Mouse (Mus musculus) heart, embryonic 10.5 days (tissue): ENCODE data around the gene Rsph4a. TPM values are rescaled to one million over a fixed set of nuclear protein-coding genes. Genes with fewer than 3 reads are reported as not detected.
"Not testable (repeated sequence)": the region's sequence is repeated elsewhere in the genome, so short reads cannot be mapped to it uniquely, and the experiment has no call there.

Source experiments
- DNase-seq: peaks from one replicate; pipeline ENCODE4 v3.0.0-alpha.2; 2017; ENCODE audit warnings: low spot score
- H3K27ac ChIP-seq: fragments of 300-500 bp; sonication (generic); 2 replicates; pipeline ENCODE4 v1.5.1; 2016; ENCODE audit warnings: mild to moderate bottlenecking
- H3K27me3 ChIP-seq: fragments of 300-500 bp; sonication (generic); 2 replicates; pipeline ENCODE4 v1.6.1; 2016; ENCODE audit warnings: mild to moderate bottlenecking; ENCODE audit not compliant: poor library complexity, insufficient read depth, severe bottlenecking
- H3K36me3 ChIP-seq: fragments of 300-500 bp; sonication (generic); 2 replicates; pipeline ENCODE4 v1.6.1; 2016; ENCODE audit warnings: mild to moderate bottlenecking, moderate library complexity
- H3K4me1 ChIP-seq: fragments of 300-500 bp; sonication (generic); 2 replicates; pipeline ENCODE4 v1.6.1; 2016; ENCODE audit warnings: mild to moderate bottlenecking
- H3K4me3 ChIP-seq: fragments of 300-500 bp; sonication (generic); 2 replicates; pipeline ENCODE4 v1.5.1; 2016; ENCODE audit warnings: mild to moderate bottlenecking, moderate library complexity
- H3K9me3 ChIP-seq: fragments of 300-500 bp; sonication (generic); 2 replicates; pipeline ENCODE4 v1.6.1; 2016; ENCODE audit warnings: mild to moderate bottlenecking, moderate library complexity
- WGBS: fragments of 180-500 bp; shearing (Covaris S2); methylation state at CpG from one replicate; pipeline ENCODE4 v1.1.7; 2016; 5-methylcytosine and 5-hydroxymethylcytosine counted together
- polyA plus RNA-seq: library from polyadenylated mRNA; unstranded; fragments of >200 nt; fragmentation: Nextera tagmentation; extraction: Ambion mirVana; gene quantifications from 2 replicates; pipeline ENCODE4 v1.2.1, GENCODE M21; 2016

Rsph4a gene
- polyA plus RNA-seq = not detected in 2 replicates

- 8% methylated on average over 17 of the region's 17 CpGs for WGBS
- H3K4me1 ChIP-seq = no peaks in the 10 kb centered on the region
- peak; percentile 78 for DNase-seq
Measured at GRCm38 (mm10) chr10:33904530-33905481, at the start of gene Rsph4a. TSS of gene Rsph4a (plus strand) at chr10:33905111.

GRCm38 (mm10) chr10:33857421-33857820 is 47.5 kb upstream of the Rsph4a start, which contains the start of gene Sult3a1:
TSS of gene Sult3a1 (plus strand) at chr10:33857721.
- no peaks in the 10 kb centered on the region for H3K9me3 ChIP-seq
- no peaks in the 10 kb centered on the region for H3K27me3 ChIP-seq
- H3K4me1 ChIP-seq = no peaks in the 10 kb centered on the region
- H3K36me3 ChIP-seq = no peaks in the 10 kb centered on the region
- H3K27ac ChIP-seq = no peak within 1 kb of the TSS
- no peak within 1 kb of the TSS for H3K4me3 ChIP-seq
- no peak for DNase-seq

More at GRCm38 (mm10) chr10:33904530-33905481, at the start of gene Rsph4a:
- peak within 1 kb of the TSS; percentile 61 for H3K4me3 ChIP-seq
- H3K27ac ChIP-seq = no peak within 1 kb of the TSS
- H3K27me3 ChIP-seq = no peaks in the 10 kb centered on the region
- H3K9me3 ChIP-seq = no peaks in the 10 kb centered on the region
- H3K36me3 ChIP-seq = no peaks in the 10 kb centered on the region

GRCm38 (mm10) chr10:33865994-33866393 is 38.9 kb upstream of the Rsph4a start:
- WGBS = 73% methylated on average over 2 of the region's 2 CpGs
- H3K36me3 ChIP-seq = no peaks in the 10 kb centered on the region

GRCm38 (mm10) chr10:33870441-33870840 is 34.5 kb upstream of the Rsph4a start:
- Histone ChIP-seq H3K27ac (no peak overlapping the region), H3K27me3 (no peaks in the 10 kb centered on the region), H3K4me3 (no peak overlapping the region), H3K4me1 (no peaks in the 10 kb centered on the region), H3K36me3 (no peaks in the 10 kb centered on the region), H3K9me3 (peaks cover 3% of the 10 kb centered on the region; the same call in 1 of the 2 replicates)
- DNase-seq = no peak
- 22% methylated on average over 1 of the region's 1 CpGs for WGBS

More at GRCm38 (mm10) chr10:33865994-33866393, 38.9 kb upstream of the Rsph4a start:
- no peaks in the 10 kb centered on the region; the same call in 1 of the 2 replicates for H3K9me3 ChIP-seq
- no peak overlapping the region for H3K4me3 ChIP-seq
- no peaks in the 10 kb centered on the region for H3K4me1 ChIP-seq
- no peak for DNase-seq
- no peaks in the 10 kb centered on the region for H3K27me3 ChIP-seq
- H3K27ac ChIP-seq = no peak overlapping the region

DNA sequence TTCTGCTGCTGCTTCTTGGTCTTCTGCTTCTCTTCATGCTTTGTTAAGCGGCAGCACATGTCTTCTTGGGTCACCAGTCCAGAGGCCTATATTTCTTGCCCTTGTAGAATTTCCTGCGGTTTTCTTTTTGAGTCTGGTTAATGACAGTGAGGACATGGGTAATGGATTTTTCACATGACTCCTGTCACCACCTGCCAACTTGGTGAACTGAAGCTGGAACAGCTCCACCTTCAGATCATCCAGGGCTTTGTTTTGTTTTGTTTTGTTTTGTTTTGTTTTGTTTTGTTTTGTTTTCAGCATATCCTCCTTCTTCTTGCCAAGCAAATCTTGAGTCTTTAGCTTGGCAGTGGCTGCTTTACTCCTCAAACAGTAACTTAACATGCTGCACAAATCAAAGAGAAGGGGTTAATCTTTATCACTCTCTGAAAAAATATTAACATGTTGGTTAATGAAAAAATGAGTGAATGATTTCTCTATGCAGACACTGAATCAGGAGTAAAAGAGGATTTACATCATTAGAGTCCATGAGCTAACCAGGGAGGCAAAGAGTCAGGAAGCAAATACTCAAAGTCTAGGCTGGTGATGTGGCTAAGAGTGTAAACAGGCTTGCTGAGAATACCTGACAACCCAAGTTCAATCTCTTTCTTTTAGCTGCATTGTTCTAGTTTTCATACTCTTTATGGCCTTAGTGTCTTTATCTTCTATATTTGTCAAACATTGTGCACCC is 32.1 kb upstream of the Rsph4a start:
- Histone ChIP-seq H3K27me3 (no peaks in the 10 kb centered on the region), H3K27ac (no peak overlapping the region), H3K36me3 (no peaks in the 10 kb centered on the region), H3K4me3 (no peak overlapping the region), H3K4me1 (no peaks in the 10 kb centered on the region), H3K9me3 (peaks cover 3% of the 10 kb centered on the region; the same call in 1 of the 2 replicates)
- no peak for DNase-seq
- 83% methylated on average over 2 of the region's 2 CpGs for WGBS

- WGBS = 80% methylated on average over 2 of the region's 2 CpGs
- H3K27ac ChIP-seq, H3K36me3 ChIP-seq, DNase-seq, H3K4me3 ChIP-seq, H3K27me3 ChIP-seq, H3K4me1 ChIP-seq, H3K9me3 ChIP-seq: not testable (repeated sequence)
Measured at GRCm38 (mm10) chr10:33882411-33882810, 22.5 kb upstream of the Rsph4a start.

- H3K9me3 ChIP-seq, H3K27me3 ChIP-seq, H3K4me3 ChIP-seq, H3K36me3 ChIP-seq, H3K4me1 ChIP-seq, DNase-seq, H3K27ac ChIP-seq: not testable (repeated sequence)
- WGBS = 74% methylated on average over 1 of the region's 1 CpGs
Measured at GRCm38 (mm10) chr10:33901520-33901919, 3.4 kb upstream of the Rsph4a start.

- H3K4me1 ChIP-seq = no peaks in the 10 kb centered on the region
- WGBS = 3% methylated on average over 6 of the region's 6 CpGs
- H3K9me3 ChIP-seq = no peaks in the 10 kb centered on the region
- DNase-seq = no peak
- H3K27me3 ChIP-seq = no peaks in the 10 kb centered on the region
- peak overlapping the region; percentile 61 for H3K4me3 ChIP-seq
- no peak overlapping the region for H3K27ac ChIP-seq
- H3K36me3 ChIP-seq = no peaks in the 10 kb centered on the region
Measured at GRCm38 (mm10) chr10:33905489-33905888, 578 bp downstream of the Rsph4a start.

DNA sequence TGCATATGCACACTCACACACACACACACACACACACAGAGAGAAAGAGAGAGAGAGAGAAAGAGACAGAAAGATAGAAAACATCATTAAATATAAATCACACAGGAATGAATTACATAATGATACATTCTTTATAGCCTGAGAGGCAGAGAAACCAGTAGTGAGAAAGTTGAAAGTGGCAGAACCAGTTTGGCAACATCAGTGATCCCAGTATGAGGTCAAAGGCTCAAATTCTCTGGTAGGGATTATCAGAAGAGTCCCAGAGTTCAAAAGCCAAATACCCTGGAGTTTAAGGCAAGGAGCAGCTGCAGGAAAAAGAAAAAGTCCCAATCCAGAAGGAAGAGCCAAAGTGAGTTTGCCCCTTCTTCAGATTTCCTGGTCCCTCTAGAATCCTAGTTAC is 35.8 kb downstream of the Rsph4a start:
- DNase-seq = no peak
- H3K4me3 ChIP-seq = no peak overlapping the region
- H3K36me3 ChIP-seq = peaks cover 70% of the 10 kb centered on the region
- no peaks in the 10 kb centered on the region for H3K27me3 ChIP-seq
- no peaks in the 10 kb centered on the region for H3K9me3 ChIP-seq
- no peaks in the 10 kb centered on the region for H3K4me1 ChIP-seq
- H3K27ac ChIP-seq = no peak overlapping the region

- Histone ChIP-seq H3K9me3 (no peaks in the 10 kb centered on the region), H3K27me3 (no peaks in the 10 kb centered on the region), H3K27ac (no peak overlapping the region), H3K4me1 (no peaks in the 10 kb centered on the region), H3K4me3 (no peak overlapping the region), H3K36me3 (peaks cover 45% of the 10 kb centered on the region)
- WGBS = 87% methylated on average over 3 of the region's 3 CpGs
- DNase-seq = no peak
Measured at GRCm38 (mm10) chr10:33945390-33945789, 40.5 kb downstream of the Rsph4a start.

DNA sequence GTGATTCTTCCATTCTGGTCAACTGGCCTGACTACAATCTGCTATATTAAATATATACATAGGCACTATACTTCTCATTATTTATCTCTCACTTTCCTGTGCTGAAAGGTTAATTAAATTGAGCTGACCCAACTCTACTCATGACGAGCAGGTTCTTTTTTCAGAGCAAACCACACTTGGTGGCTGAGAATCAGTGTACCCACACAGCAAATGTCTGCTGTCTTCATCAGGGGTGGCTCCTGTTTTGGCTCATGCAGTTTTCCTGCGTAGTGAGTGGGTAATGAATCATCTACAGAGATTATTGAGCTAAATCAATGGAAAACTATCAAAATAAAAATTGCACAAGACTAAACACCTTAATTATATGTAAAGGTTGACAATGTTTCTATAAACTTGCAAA is 41.4 kb downstream of the Rsph4a start:
- Histone ChIP-seq H3K4me3 (no peak overlapping the region), H3K27ac (no peak overlapping the region), H3K4me1 (no peaks in the 10 kb centered on the region), H3K36me3 (peaks cover 42% of the 10 kb centered on the region), H3K9me3 (no peaks in the 10 kb centered on the region), H3K27me3 (no peaks in the 10 kb centered on the region)
- 87% methylated on average over 2 of the region's 2 CpGs for WGBS
- DNase-seq = no peak

GRCm38 (mm10) chr10:33950803-33951583 is 46.1 kb downstream of the Rsph4a start, which contains the start of gene Zup1:
TSS of gene Zup1 (minus strand) at chr10:33951269.
- peak within 1 kb of the TSS; percentile 97 for H3K27ac ChIP-seq
- DNase-seq = peak; percentile 94
- no peaks in the 10 kb centered on the region for H3K9me3 ChIP-seq
- WGBS = 5% methylated on average over 42 of the region's 42 CpGs
- peak within 1 kb of the TSS; percentile 93 for H3K4me3 ChIP-seq
- H3K4me1 ChIP-seq = no peaks in the 10 kb centered on the region
- H3K27me3 ChIP-seq = no peaks in the 10 kb centered on the region
- peaks cover 12% of the 10 kb centered on the region for H3K36me3 ChIP-seq
